Mouse (Mus musculus) urinary bladder, postnatal 10 days (tissue): Measurements from ENCODE around the gene Ptgr2.
A peak's percentile ranks its signal among the peaks of the same experiment; 100 is the strongest.
"Not testable (repeated sequence)": the region's sequence is repeated elsewhere in the genome, so short reads cannot be mapped to it uniquely, and the experiment has no call there.

ENCODE experiments used
- DNase-seq: peaks from one replicate; pipeline ENCODE4 v3.0.0; 2022; ENCODE audit warnings: low spot score

Ptgr2 gene

GRCm38 (mm10) chr12:84284885-84285592 lies at the start of gene Ptgr2:
Ptgr2 (plus strand) TSS chr12:84285232.
- peak; percentile 71 for DNase-seq

- DNase-seq, result no peak
Observed at GRCm38 (mm10) chr12:84235577-84235976, 49.5 kb upstream of the Ptgr2 start.

- DNase-seq, result no peak
Observed at GRCm38 (mm10) chr12:84235981-84236752, 48.9 kb upstream of the Ptgr2 start.

- DNase-seq, result not testable (repeated sequence)
Observed at GRCm38 (mm10) chr12:84237036-84237435, 48.0 kb upstream of the Ptgr2 start.

- DNase-seq, result no peak
Observed at GRCm38 (mm10) chr12:84243076-84243770, 41.8 kb upstream of the Ptgr2 start.

GRCm38 (mm10) chr12:84245683-84246082 lies 39.3 kb upstream of the Ptgr2 start:
- no peak for DNase-seq

- DNase-seq, result peak; percentile 20
Observed at GRCm38 (mm10) chr12:84249217-84249616, 35.8 kb upstream of the Ptgr2 start.

- no peak for DNase-seq
Observed at GRCm38 (mm10) chr12:84252811-84253210, 32.2 kb upstream of the Ptgr2 start.

GRCm38 (mm10) chr12:84254886-84255285 lies 30.1 kb upstream of the Ptgr2 start:
- DNase-seq, result no peak

GRCm38 (mm10) chr12:84260363-84260762 lies 24.7 kb upstream of the Ptgr2 start:
- DNase-seq, result no peak

GRCm38 (mm10) chr12:84267264-84267663 lies 17.8 kb upstream of the Ptgr2 start:
- DNase-seq, result no peak

- DNase-seq, result no peak
Observed at GRCm38 (mm10) chr12:84273366-84273765, 11.7 kb upstream of the Ptgr2 start.

- DNase-seq, result no peak
Observed at GRCm38 (mm10) chr12:84275288-84275687, 9.7 kb upstream of the Ptgr2 start.

- no peak for DNase-seq
Observed at GRCm38 (mm10) chr12:84276288-84276687, 8.7 kb upstream of the Ptgr2 start.

- DNase-seq, result no peak
Observed at GRCm38 (mm10) chr12:84276799-84277198, 8.2 kb upstream of the Ptgr2 start.

GRCm38 (mm10) chr12:84277832-84278231 lies 7.2 kb upstream of the Ptgr2 start:
- no peak for DNase-seq

- DNase-seq, result no peak
Observed at GRCm38 (mm10) chr12:84278901-84279300, 6.1 kb upstream of the Ptgr2 start.

- DNase-seq, result no peak
Observed at GRCm38 (mm10) chr12:84284391-84284790, 641 bp upstream of the Ptgr2 start.

- DNase-seq, result no peak
Observed at GRCm38 (mm10) chr12:84285593-84285968, 549 bp downstream of the Ptgr2 start.

- DNase-seq, result no peak
Observed at GRCm38 (mm10) chr12:84288461-84288860, 3.4 kb downstream of the Ptgr2 start.

- DNase-seq, result no peak
Observed at GRCm38 (mm10) chr12:84297851-84298250, 12.8 kb downstream of the Ptgr2 start.

GRCm38 (mm10) chr12:84299265-84299664 lies 14.2 kb downstream of the Ptgr2 start:
- DNase-seq, result no peak

GRCm38 (mm10) chr12:84304101-84304500 lies 19.1 kb downstream of the Ptgr2 start:
- no peak for DNase-seq
